Mouse (Mus musculus) lung, adult 18-20 months (tissue): ENCODE results near the gene Akap8l.

ENCODE experiments used
- DNase-seq, 2 experiments: peaks; one replicate each; pipeline ENCODE4 v3.0.0; 2022; ENCODE audit warnings: mixed read lengths in 2 of 2

Gene Akap8l

DNA sequence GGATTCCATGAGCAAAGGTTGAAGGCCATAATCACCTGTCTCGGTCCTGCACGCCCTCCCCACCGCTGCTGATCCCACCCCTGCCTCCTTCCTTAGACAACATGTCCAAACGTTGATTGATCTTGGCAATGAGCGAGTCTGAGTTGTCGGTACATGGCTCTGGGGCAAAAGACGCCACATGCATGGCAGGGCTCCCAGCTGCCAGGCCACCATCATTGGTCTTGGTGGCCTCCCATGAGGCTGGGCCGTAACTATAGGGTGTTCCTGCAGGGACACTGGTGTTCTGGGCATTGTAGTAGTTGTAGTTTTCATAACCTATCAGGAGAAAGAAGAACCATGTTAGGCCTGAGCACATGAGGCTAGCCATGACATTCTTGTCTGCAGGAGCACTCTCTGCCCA, 33.4 kb downstream of the Akap8l start:
- DNase-seq: no peak

DNA sequence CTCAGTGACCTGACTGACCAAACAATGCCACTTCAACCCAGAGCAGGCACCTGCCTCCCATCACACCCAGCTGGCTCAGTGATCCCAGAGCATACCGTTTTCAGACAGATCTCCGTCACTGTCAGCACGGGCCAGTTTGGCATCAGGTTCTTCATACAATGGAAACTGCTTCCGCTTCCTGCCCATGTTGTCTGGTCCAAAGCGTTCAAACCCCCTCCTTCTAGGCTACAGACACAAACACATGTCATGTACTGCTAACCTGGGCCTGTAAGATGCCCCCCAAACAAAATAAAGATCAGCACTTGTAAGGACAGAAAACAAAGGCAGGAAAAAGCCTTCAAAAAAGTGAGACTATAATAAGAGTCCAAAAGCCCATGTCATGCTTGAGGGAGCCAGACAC, 34.8 kb downstream of the Akap8l start:
- DNase-seq: no peak

DNA sequence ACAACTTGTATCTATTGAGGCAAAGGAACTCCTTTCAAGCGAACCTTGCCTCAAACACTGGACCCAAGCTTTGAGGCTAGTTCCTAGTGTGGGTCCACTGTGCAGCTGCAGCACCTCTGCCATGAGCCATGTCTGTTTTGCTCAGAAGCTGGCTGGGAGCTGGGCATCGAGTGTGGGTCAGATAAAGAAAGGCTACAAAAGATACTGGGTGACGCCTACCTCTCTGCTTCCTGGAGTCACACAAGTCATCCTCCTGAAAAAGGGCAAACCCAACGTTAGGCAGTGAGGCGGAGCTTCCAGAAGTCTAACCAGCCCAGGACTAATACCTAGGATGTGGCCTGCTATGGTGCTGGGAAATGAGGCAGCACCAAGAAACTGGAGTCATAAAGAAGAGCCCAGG, 36.5 kb downstream of the Akap8l start:
- no peak for DNase-seq

DNA sequence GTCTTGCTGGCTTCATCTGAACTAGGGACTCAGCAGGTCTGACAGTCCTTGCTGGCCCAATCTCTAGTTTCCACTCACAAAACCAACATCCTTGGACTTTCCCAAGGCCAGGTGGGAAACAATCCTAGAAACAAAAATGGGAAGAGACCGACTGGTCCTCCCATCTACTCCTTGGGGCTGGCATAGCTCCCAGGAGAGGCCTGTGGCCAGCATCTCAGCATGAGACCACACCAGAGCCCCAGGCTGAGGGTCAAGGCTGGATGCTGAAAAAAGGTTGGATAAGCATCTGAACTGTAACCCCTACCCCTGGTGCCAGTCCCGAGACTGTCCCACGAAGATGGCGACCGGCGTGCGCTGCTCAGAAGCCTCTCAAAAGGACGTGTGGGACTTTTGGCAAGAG, 37.6 kb downstream of the Akap8l start:
- no peak for DNase-seq

DNA sequence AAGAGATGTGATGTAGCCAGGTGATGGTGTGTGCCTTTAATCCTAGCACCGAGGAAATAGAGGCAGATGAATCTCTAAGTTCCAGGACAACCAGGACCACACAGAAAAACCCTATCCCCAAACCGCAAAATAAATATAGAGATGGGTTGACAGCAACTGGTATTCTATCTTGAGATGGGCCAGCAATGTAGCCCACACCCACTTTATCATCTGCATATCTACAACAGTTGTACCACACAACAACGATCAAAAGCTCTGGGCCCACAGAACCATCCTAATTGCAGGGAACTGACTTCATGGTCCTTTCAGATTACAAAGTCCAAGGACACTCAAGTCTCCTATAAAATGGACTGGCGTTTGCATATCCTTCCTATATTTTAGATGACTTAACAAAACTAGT, 42.4 kb downstream of the Akap8l start:
- no peak for DNase-seq

DNA sequence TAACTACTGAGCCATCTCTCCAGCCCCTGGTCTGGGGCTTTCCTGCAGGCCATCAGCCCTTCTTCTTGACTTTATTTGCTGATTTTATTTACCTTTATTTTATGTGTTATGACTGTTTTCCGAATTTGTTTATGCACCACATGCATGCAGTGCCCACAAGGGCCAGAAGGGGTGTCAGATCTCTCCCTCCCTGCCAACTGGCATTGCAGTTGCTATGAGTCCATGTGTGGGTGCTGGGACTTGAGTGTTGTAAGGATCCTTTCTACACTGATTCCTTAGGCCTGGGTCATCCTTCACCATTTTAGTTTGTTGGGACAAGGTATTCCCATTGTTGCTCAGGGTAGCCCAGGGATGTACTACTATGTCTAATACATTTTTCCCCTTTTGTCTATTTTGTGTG, 52.3 kb downstream of the Akap8l start:
- no peak for DNase-seq

DNA sequence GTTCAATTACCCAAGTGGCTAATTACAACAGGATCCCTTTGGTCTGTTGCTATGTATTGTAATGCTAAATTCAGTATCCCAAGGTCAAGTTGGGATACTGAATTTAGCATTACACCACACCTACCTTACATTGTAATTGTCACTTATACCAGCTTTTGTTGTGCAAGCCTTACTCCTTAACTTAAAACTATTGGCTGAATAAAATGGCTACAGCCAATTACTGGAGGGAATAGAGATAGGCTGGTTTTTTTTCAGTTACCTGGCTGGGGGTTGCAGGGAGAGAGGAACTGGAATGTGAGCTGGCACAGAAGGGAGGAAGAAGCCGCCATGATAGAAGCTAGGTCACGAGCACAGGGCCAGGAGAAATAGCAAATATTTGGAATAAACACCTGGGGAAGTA, 54.5 kb downstream of the Akap8l start:
- no peak for DNase-seq

DNA sequence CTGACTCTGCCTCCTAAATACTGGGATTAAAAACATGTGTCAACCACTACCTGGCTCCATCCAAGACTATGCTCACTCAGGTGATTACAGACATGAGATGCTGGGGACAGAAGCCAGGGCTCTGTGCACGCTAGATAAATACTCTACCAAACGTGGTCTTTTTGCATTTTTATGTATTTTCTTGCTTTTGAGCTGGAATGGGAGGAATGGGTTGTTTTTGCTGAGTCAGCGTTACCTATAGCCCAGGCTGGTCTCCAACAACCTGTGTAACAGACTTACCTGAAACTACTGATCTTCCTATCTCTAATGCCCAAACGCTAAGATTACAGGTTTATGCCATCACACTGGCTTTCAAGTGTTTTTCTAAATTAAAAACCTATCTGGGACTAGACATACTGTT, 55.2 kb downstream of the Akap8l start:
- no peak for DNase-seq

DNA sequence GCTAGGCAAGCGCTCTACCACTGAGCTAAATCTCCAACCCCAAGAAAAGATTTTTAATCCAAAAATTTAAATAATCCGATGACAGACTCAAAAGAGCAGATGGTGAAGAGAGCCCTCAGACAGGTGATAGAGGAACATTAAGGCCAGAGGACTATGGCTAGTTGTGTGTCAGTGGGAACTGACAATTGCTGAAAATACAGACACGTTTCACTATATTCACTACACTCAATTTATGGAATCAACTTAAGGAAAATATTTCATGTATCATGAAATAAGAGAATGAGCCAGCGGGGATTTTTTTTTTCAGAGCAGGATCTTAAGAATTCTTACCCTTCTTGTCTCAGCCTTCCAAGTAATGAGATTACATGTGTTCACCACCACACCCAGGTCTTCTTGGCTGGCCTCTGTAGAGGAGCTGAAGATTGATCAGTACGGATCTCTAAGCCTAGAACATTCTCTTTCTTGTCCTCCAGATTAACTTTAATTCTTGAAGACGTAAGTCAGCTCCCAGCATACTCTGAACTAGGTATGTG, 65.2 kb downstream of the Akap8l start:
- no peak for DNase-seq

DNA sequence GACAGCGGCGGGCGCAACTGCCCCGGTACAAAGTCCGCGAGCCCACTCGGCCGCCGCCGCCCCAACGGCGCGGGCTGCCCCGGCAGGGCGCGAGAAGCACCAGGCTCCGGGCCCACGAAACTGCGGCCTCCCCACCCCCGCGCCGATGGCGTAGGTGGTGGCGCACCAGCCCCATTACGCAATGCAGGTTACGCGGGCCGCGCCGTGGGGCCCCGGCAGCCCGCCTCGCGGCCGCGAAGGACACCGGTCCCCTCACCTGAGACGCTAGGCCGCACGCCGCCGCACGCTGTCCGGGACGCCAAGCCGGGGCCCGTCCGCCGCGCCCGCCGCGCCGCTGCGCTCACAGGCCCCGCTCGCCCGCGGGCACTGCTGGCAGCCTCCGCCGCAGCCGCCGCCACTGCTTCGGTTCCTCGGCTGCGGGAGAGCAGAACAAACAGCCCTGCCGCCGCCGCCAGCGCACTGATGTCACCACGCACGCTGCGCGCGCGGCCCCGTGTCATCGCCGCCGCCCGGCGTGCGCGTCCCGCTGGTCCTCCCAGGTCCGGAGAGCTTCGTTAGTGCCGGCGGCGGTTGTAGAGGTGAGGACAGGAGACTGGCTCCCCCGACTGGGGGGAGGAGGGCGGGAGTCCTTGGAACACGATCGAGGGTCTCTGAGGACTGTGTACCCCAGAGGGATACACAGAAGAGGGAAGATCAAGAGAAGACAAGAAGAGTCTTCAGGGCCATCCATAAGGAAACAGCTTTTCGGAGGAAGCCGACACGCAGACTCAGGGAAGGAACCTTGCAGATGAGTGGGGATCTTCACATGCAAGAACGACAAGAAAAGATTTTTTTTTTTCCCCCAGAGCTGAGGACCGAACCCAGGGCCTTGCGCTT, 65.9 kb downstream of the Akap8l start, which contains the start of gene Brd4:
Brd4 (minus strand) TSS at position 461 of the 876 bp plus-strand sequence.
- DNase-seq: peak; percentile 89 to 91

DNA sequence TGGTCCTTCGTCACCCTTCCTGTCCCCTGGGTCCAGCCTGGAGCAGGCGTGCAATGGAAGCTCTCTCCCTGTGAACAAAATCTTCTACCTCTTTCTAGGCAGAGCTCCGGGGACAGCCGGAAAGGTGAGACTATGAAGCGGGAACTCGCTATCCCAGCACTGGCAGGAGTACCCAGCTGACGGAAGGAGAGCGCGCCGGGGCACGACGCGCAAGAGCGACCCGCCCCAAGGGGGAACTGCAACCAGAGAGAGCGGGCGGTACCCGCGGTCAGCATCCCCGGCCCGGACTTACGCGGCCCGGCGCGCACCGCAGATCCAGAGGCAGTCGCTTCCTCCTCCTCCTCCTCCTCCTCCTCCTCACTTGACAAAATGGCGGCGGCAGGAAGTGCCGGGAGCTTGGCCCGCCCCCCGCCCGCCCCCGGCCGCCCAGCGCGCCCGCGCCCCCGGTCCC, 66.6 kb downstream of the Akap8l start:
- peak; percentile 66 for DNase-seq

DNA sequence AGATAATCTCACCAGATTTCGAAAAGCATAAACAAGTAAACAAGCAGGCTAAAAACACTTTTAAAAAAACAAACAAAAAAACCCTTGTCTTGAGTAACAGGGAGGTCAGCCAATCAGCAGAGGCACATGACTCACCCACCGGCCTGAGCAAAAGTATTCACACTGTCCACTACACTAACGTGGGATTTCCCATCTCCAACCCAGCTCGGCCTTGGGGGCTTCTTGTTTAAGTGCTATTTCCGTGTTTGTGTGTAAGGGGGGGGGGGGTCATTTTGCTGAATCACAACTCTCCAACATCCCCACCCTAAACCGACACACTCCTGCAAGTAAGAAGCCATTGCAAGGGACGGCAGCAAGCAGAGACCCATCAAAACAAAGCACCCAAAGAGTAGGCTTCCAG, 67.1 kb downstream of the Akap8l start:
- peak; percentile 21 to 24 for DNase-seq

DNA sequence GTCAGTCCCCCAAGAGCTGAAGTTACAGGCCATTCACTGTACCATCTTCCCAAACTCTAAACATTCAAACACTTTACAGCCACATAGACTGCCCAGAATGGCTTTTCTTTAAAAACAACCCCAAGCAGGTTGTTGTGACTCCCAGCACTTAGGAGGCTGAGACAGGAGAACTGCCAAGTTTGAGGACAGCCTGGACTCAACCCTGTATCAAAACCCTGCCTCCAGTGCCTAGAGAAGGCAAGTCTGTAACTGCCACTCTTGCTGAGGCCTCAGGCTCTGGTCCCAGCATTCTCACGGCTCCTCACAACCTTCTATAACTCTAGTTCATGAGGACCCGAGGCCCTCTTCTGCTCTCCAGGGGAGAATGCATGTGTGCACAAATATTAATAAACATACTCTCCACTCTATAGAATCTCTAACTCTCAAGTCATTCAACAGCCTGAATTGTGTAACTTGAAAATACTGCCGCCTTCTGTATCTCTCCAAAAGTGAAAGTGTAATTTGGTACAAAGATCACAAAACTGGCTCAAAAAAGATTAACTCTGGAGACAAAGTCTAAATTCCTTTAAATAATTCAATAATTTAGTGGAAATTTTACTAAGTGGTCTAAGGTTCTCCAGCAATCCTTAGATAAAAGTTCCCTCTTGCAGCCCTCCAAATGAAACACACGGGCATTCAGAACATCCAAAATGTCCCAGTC, 68.6 kb downstream of the Akap8l start:
- DNase-seq: no peak

DNA sequence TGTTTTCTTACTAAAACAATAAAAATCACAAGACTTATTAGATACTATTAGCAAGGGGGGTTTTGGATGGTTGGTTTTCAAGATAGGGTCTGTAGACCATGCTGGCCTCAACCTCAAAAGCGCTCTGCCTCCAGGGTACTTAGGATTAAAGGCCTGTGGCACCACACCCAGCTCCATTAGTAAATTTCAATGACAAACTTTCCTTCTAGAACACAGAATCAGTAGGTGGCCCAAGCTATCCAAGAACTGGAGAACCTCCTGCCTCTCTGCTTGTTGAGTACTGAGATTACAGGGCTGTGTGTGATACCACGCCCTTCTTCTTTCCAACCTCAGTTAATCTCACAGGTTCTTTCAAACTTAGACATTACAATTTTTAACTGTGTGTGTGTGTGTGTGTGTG, 69.3 kb downstream of the Akap8l start:
- no peak for DNase-seq

DNA sequence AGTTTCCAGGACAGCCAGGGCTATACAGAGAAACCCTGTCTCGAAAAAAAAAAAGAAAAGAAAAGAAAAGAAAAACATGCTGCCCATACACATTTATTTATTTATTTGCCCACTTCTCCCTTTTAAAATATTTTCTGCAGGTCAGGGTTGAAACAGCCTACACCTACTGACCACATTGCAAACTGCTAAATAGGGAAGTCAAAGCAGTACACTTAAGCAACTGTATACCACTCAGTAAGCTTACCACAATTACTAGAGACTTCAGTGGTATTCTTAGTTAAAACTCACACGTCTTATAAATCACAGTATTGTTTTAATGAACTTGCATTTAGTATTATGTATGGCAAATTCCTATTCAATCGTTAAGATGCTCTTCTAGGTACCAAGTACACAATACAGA, 69.8 kb downstream of the Akap8l start:
- no peak for DNase-seq

DNA sequence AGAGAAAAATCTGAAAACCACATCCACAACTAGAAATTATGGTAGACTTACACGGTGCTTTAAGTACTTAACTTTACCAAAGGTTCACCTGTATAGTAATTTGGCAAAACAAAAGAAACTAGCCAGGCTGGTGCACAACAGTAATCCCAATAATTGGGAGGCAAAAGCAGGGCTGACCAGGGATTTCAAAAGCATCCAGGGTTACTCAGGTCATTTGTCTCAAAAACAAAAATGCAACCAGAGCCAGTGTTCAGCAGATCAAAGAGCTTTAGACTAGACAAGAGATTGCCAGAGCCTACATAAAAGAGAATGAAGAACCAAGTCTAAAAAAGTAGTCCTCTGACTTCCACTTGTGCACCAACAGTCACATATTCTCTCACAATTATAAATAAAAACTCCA, 73.2 kb downstream of the Akap8l start:
- DNase-seq: no peak

DNA sequence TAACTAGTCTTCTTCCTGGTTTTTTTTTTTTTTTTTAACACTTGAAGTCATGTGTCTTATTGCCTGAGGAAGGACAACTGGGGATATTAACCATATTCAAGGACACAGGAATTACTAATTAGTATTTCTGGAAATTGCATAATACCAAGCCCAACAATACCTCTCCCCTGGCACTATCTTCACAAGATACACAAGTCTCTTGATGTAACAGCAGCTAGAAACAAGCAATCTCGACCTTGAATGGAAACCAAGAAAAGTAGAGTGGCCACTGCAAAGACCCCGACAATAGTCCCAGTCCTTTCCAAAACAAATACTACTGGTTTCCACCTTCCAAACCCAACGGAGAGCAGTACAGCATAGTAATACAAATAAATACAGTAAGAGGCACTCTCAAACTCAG, 74.8 kb downstream of the Akap8l start:
- DNase-seq: no peak
